Comparison of ENCODE assay signal across 9 mouse cellular contexts in the genomic region with DNA sequence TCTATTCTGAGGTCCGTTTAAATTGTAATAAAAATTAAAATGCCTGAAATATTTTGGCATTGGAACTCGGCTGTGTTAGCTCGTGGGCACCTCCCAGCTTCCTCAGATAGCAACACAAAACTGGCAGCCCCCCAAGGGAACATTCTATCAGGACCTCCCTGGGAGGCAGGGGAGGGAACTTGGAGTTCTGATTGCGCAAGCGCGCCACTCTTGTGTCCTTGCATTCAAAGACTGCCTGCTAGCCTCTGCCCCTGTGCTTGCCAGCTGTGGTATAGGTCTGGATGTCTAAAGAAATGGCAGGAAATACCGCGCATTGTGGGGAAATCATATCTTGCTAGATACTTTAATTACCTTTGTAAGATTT. TPM values are rescaled to one million over a fixed set of nuclear protein-coding genes. Genes with fewer than 3 reads are reported as not detected.
A peak's percentile ranks its signal among the peaks of the same experiment; 100 is the strongest.
DNase-seq lines count a peak whose midpoint lies in the region; ATAC-seq lines count a peak whose summit lies in the region.
"Had no signal": no experiment of that assay in that cellular context is flagged by ENCODE, and none has a peak within 500 bp of the region (broad histone marks: within the 10 kb centered on the region; RNA-seq: fewer than 3 reads in every experiment).

No protein-coding gene starts in this region.

- no peaks in the 10 kb centered on the region for H3K27me3 ChIP-seq in limb, embryonic 15.5 days
- H3K27me3 ChIP-seq in midbrain, embryonic 14.5 days (ENCODE audit: control insufficient read depth, insufficient read depth, low read length): no peaks in the 10 kb centered on the region
- no peaks in the 10 kb centered on the region for H3K27me3 ChIP-seq in stomach, embryonic 15.5 days (replicated peaks)

- peak overlapping the region; percentile 40 for H3K4me2 ChIP-seq in limb, embryonic 15.5 days
- peak overlapping the region; percentile 48 for H3K4me2 ChIP-seq in midbrain, embryonic 14.5 days (ENCODE audit: low read length)
- H3K4me2 ChIP-seq in stomach, embryonic 15.5 days: peak overlapping the region; percentile 21; the same call in 1 of the 2 replicates

- no peaks in the 10 kb centered on the region for H3K9me3 ChIP-seq in limb, embryonic 15.5 days
- no peaks in the 10 kb centered on the region for H3K9me3 ChIP-seq in midbrain, embryonic 14.5 days (ENCODE audit: control insufficient read depth, low read length)
- no peaks in the 10 kb centered on the region for H3K9me3 ChIP-seq in stomach, embryonic 15.5 days

- peaks cover 18% of the 10 kb centered on the region; the same call in 1 of the 2 replicates for H3K4me1 ChIP-seq in limb, embryonic 15.5 days
- H3K4me1 ChIP-seq in midbrain, embryonic 14.5 days (ENCODE audit: control insufficient read depth, insufficient read depth, low read length): peaks cover 40% of the 10 kb centered on the region
- peaks cover 5% of the 10 kb centered on the region; the same call in 1 of the 2 replicates for H3K4me1 ChIP-seq in stomach, embryonic 15.5 days

- ATAC-seq in limb, embryonic 15.5 days (ENCODE audit: insufficient number of reproducible peaks, low FRiP score, low TSS enrichment, low read depth): no peak
- ATAC-seq in midbrain, embryonic 14.5 days (ENCODE audit: low FRiP score, low TSS enrichment): peak; percentile 77
- ATAC-seq in stomach, embryonic 15.5 days (ENCODE audit: insufficient read depth, low FRiP score, low read depth): peak; percentile 73; the same call in 1 of the 2 replicates

- 15% methylated on average over 8 of the region's 8 CpGs for WGBS in limb, embryonic 15.5 days
- 5% methylated on average over 8 of the region's 8 CpGs for WGBS in midbrain, embryonic 14.5 days
- WGBS in stomach, embryonic 15.5 days: 30% methylated on average over 8 of the region's 8 CpGs

- peak; percentile 90 for DNase-seq in adrenal gland, postnatal 10 days
- DNase-seq in fat pad, adult 2 months (ENCODE audit: extremely low read depth, low read depth, low spot score): peak; percentile 93
- DNase-seq in heart, adult 9 months (ENCODE audit: low spot score in 2 of 2): peak; percentile 90 to 91
- DNase-seq in kidney, adult 8-10 months: peak; percentile 79 to 86
- peak; percentile 88 for DNase-seq in midbrain, embryonic 14.5 days
- DNase-seq in c-Kit-positive CD71-positive TER-119-positive erythroid progenitor cells, embryonic 14.5 days (ENCODE audit: low spot score): no peak

- H3K9ac ChIP-seq in limb, embryonic 15.5 days: no peak overlapping the region
- 0 out of 2 replicates have a peak overlapping the region, but pooled peaks have one; percentile 12 for H3K9ac ChIP-seq in midbrain, embryonic 14.5 days (replicated peaks; ENCODE audit: low read length)
- H3K9ac ChIP-seq in stomach, embryonic 15.5 days: no peak overlapping the region

- H3K27ac ChIP-seq in limb, embryonic 15.5 days: peak overlapping the region; percentile 72
- peak overlapping the region; percentile 74 for H3K27ac ChIP-seq in midbrain, embryonic 14.5 days (replicated peaks; ENCODE audit: low read depth, low read length)
- H3K27ac ChIP-seq in stomach, embryonic 15.5 days: peak overlapping the region; percentile 57; the same call in 1 of the 2 replicates
- H3K27ac ChIP-seq: macrophage had no signal

- no peak overlapping the region for H3K4me3 ChIP-seq in limb, embryonic 15.5 days
- H3K4me3 ChIP-seq in midbrain, embryonic 14.5 days (replicated peaks; ENCODE audit: low read depth, low read length): peak overlapping the region; percentile 12; the same call in 1 of the 2 replicates
- no peak overlapping the region for H3K4me3 ChIP-seq in stomach, embryonic 15.5 days (replicated peaks)

- H3K36me3 ChIP-seq in limb, embryonic 15.5 days: no peaks in the 10 kb centered on the region
- H3K36me3 ChIP-seq in midbrain, embryonic 14.5 days (ENCODE audit: control insufficient read depth, insufficient read depth, low read length): no peaks in the 10 kb centered on the region
- H3K36me3 ChIP-seq in stomach, embryonic 15.5 days: no peaks in the 10 kb centered on the region

RNA-seq across cellular contexts. Expression of a gene that starts 53.1 kb away (rescaled TPM):
- total RNA-seq in adrenal gland, postnatal 10 days (2021): 10 to 100 TPM; 39.1 to 51.1 TPM
- polyA plus RNA-seq in limb, embryonic 15.5 days (2015; fragmentation: Nextera tagmentation; extraction: Ambion mirVana): 14.9 and 17.4 TPM in 2 replicates
- 51.3 and 52.4 TPM in 2 replicates for polyA plus RNA-seq in midbrain, embryonic 14.5 days (2014; fragmentation: Nextera tagmentation; extraction: Ambion mirVana)
- 24.7 and 29.3 TPM in 2 replicates for polyA plus RNA-seq in stomach, embryonic 15.5 days (2015; fragmentation: Nextera tagmentation; extraction: Ambion mirVana)
